Mouse (Mus musculus) CH12F3 (cell line): ENCODE data around the gene Clps.

Experiments used
- in situ Hi-C: fragments of 300-500 bp; cut with MboI; formaldehyde crosslinking; loops from 2 replicates; pipeline ENCODE4 v1.14.3; 2020; ENCODE audit warnings: low sequenced_read_pairs

Gene Clps

GRCm38 (mm10) chr17:28521071-28521726 is 39.4 kb downstream of the Clps start:
- in situ Hi-C loops: loop anchor here (10.0 kb wide), 1 partner anchor 106 kb away; no protein-coding TSS in a partner anchor

- in situ Hi-C loops: loop anchor here (10.0 kb wide), 1 partner anchor 106 kb away; no protein-coding TSS in a partner anchor
Observed at GRCm38 (mm10) chr17:28520561-28520960, 40.0 kb downstream of the Clps start.

- in situ Hi-C loops: loop anchor here (10.0 kb wide), 1 partner anchor 105 kb away; no protein-coding TSS in a partner anchor
Observed at GRCm38 (mm10) chr17:28519827-28520226, 40.7 kb downstream of the Clps start.

- in situ Hi-C loops: no loop called here
Observed at GRCm38 (mm10) chr17:28518615-28519071, 41.9 kb downstream of the Clps start.

- in situ Hi-C loops: no loop called here
Observed at GRCm38 (mm10) chr17:28517956-28518614, 42.5 kb downstream of the Clps start.

- in situ Hi-C loops: no loop called here
Observed at GRCm38 (mm10) chr17:28517441-28517955, 43.1 kb downstream of the Clps start, which contains the start of gene Fkbp5. Gene Fkbp5 (minus strand): TSS chr17:28517527.

- in situ Hi-C loops: no loop called here
Observed at GRCm38 (mm10) chr17:28516881-28517280, 43.7 kb downstream of the Clps start.

GRCm38 (mm10) chr17:28515431-28516341 is 44.9 kb downstream of the Clps start:
- in situ Hi-C loops: no loop called here

- in situ Hi-C loops: no loop called here
Observed at GRCm38 (mm10) chr17:28514555-28514954, 46.0 kb downstream of the Clps start.

- in situ Hi-C loops: no loop called here
Observed at GRCm38 (mm10) chr17:28513844-28514243, 46.7 kb downstream of the Clps start.

- in situ Hi-C loops: no loop called here
Observed at GRCm38 (mm10) chr17:28513337-28513736, 47.2 kb downstream of the Clps start.

GRCm38 (mm10) chr17:28512696-28513095 is 47.9 kb downstream of the Clps start:
- in situ Hi-C loops: no loop called here

GRCm38 (mm10) chr17:28511616-28512541 is 48.7 kb downstream of the Clps start:
- in situ Hi-C loops: no loop called here

- in situ Hi-C loops: no loop called here
Observed at GRCm38 (mm10) chr17:28510445-28511342, 49.9 kb downstream of the Clps start.
